Mouse (Mus musculus): ENCODE results near the gene Rps27l. TPM values are rescaled to one million over a fixed set of nuclear protein-coding genes. Genes with fewer than 3 reads are reported as not detected.

The Rps27l gene
- total and polyA plus RNA-seq, 3 experiments = 3.9 to 306 (median 252) TPM

DNA sequence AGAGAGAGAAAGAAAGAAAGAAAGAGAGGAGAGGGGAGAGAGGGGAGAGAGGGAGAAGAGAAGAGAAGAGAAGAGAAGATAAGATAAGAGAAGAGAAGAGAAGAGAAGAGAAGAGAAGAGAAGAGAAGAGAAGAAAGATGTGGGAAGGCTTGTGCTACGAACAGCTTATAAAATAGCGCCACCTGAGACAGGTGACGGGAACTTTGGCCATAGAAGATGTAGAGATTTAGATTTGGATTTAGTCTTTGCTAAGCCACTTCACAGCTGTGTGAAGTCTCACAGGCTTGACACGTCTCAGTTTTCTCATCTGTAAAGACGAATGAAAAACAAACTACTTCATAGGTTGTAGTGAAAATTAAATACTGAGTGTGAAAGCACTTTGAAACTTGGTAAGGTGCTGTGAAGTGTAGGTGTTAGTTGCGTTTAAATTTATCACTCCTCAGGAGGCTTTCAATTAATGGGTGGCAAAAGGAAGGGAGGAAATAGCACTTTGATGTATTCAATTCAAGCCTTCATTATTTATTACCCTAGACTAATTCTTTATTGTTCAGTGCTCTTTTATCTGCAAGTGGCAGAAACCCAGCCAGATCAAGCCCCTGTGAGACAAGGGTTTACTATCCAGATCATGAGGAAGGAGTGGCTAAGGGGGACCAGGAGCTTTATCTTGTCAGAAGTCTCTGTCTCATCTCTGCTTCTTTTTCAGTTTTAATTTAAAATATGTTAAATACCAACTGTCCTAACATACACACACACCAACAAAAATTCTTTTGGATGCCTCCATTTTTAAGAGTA, 25.2 kb upstream of the Rps27l start:
- no peak for DNase-seq

DNA sequence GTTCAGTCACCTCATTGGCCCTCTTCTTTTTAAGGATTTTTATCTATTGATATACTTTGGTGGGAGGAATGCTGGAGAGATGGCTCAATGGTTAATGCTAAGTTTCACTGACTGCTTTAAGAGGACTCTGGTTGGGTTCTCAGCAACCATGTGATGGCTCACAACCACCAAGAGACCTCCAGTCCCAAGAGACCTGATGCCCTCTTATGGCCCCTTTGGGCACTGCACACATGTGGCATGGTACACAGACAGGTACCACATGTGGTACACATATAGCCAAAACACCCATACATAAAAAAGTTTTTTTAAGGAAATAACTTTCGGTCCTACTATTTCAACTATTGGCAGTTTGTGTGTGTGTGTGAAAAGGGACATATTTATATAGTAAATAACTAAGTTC, 23.8 kb upstream of the Rps27l start:
- DNase-seq = no peak

DNA sequence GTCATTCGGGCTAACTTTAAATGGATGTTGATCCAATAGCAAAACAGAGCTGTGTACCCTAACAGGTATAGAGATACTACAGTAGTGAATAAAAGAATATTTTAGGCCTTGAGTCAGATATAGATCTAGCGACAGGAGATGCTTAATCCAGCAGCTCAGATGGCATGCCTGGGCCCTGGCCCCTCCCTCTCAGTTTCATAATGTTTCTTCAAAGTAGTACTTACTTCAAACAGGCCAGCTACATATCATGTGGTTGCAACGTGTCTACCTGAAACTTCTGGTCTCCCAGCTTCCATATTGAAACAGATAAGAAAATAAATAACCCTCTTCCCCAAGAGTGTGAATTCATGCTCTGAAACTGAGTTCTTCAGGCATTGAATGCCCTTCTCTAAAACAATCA, 20.0 kb upstream of the Rps27l start:
- DNase-seq = no peak

DNA sequence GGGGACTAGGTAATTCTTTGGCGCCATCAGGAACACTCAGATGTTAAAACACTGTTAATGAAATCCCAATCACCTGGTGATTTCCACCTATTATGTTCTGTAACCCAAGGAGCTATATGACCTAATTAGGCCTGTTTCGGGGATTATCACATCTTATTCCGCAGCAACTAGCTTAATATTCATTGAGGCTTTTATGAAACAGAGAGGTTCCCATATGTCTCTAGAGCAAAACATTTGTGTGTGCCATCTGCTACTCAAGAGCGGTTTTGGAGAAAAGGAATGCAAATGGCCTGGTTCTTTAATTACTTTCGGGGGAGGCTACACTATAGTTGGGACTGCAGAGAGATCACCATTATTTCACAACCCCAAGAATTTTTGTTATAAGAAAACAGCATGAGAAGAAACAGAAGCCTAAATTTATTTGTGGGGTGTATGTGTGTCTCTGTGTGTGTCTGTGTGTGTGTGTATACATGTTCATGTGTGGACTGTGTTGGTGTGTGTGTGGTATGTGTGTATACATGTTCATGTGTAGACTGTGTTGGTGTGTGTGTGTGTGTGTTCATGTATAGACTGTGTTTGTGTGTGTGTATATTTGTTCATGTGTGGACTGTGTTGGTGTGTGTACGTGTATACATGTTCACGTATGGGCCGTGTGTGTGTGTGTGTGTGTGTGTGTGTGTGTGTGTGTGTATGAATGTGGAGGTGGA, 18.0 kb upstream of the Rps27l start:
- DNase-seq = no peak

DNA sequence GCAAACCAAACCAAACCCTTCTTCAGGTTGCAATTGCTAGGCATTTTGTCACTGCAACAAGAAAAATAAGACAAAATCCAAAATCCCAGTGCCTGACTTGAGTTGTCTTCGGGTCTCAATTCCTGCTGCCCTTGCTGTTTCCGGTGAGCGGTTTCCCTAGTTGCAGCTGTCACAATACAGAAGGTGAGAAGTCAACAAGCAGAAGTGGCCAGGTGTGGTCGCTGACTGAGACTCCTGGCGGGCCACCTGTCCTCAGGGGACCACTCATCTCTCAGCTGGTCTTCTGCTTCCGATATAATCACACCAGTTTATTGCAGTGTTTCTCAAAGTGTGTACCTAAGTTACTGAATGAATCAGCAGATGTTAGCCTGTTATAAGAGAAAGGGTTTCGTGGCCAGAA, 15.5 kb upstream of the Rps27l start:
- no peak for DNase-seq

DNA sequence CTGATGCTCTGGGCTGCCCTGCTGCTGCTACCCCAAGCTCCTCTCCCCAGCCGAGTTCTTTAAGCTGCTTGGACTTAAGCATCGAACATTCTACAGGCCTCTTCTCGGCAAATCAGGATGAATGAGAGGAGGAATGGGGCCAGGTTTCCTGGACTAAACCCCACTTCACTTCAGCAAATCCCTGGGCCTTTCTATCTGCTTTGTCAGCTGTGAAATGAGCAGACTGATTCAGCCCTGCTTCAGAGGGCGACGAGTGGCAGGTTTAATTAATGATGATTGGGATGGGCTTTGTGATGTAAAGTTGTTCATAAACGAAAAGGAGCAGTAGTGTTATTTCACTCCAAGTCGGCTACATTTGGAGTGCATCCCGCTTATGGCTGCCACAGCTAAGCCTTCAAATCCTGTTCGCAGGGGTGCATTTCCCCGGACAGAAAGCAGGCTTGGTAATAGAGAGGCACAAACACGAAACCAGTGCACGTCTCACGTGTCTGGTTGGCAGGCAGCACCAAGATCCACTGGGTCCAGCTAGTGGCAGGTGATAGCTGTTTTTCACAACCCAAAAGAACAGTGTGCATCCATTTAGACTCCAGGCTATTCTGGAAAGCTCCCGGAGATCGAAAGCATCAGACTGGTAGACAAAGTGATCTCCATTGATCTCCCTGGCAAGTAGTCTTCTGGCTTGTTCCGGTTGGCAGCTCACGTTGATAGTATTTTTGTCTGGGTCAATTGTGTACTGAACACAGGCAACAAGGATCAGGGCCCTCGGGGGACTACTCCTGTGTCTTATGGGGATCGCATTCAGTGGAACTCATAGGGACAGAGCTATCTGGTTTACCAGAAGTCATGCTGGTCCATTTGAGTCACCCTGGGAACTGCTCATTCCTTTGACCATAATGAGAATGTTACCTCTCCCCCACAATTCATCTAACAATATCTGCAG, 11.7 kb upstream of the Rps27l start:
- DNase-seq = no peak

DNA sequence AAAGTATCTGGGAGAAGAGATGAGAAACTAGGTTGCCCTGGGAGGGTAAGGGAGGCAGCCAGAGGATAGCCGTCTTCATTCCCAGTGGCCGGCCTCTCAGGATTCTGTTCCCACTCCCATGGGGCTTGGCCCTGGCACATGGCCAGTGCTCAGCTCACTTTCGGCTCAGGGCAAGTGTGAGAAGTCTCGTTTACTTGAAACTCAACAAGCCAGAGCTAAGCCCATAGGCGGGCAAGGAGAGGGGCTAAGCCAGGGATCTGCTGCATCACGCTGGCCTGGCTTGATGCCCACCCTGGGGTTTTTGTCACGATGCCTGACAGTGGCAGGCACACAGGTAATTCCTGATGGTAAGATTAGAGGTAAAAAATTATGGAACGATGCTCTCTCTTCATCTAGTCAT, 8.4 kb upstream of the Rps27l start:
- peak; percentile 21 for DNase-seq

DNA sequence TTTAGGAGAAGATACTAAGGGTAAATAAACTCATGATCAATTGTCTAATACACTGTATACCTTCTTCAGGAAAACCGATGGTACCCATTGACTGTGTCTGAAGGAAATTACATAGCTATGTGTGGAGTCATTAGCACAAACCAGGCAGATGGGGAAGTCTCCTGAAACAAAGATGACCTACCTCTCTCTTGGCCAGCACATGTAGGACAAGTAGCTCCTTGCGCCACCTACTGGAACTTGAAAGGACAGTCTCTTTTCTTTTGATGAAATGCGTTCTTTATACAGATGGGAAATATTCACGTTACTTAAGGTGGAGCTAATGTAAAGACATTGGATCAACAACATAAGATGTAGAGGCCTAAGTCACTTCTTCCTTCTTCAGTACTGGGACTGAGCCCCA, 7.0 kb upstream of the Rps27l start:
- peak; percentile 38 for DNase-seq

DNA sequence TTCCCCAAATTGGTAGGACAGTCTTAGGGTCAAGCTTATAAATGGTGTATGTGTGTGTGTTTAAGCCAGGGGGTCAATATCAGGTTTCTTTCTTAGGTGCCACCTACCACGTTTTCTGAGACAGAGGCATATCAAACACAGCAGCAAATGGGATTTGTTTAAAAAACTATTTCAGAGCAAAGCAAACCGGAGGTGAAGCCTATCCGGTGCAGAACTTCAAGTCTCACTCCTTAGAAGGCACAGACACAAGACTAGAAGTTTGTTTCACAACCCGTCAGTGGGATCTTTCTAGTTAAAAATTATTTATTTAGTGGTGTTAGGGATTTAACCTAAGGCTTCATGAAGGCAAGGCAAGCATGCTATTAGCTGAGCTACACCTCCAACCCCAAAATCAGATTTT, 725 bp upstream of the Rps27l start:
- DNase-seq = no peak

DNA sequence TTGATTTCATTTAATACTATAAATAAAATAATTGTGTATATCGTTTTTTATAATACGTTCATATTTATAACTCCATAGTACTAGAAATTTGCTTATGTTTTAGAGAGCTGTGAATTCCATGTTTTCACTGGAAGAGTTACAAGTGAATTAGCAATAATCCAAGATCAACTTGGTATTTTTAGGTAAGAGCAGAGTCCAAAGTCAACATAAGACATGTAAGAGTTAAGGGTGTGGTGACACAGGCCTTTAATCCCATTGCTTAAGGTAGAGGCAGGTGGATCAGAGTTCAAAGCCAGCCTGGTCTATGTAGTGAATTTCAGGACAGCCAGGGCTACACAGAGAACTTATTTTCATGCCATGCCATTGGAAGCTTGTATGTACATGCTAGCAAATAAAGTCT, 2.6 kb downstream of the Rps27l start:
- DNase-seq = no peak

DNA sequence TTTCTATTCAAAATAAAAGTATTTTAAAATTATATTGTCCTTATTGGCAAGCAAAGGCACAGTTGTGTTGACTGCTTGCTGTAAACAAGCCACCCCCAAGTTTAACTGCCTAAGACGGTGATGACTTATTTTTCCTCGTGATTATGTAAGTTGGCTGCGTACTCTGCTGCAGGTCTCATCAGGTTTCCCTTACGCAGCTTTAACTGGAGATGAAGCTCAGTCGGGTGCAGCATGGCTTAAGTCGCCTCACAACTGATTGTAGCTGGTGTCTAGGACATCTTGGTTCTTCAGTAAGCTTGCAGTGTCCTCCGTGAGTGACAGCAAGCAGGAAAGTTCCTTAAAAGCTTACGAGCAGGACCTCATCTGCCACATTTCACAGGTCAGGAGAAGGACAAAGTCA, 6.4 kb downstream of the Rps27l start:
- DNase-seq = no peak

DNA sequence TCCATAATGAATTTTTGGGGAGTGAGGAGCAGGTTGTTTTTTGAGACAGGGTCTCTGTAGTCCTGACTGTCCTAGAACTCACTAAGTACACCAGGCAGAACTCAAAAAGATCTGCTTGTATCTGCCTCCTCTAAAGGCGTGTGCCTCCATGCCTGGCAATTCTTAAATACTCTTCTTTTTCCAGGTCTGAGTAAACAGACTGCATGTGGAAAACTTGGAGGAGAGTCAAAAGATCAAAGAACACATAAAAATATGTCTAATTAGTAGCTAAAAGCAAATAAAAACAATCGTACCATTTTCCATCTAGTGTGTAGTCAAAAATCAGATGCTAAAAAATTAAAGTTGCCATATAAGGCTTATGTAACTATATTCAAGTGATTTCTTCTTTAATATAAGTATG, 7.0 kb downstream of the Rps27l start:
- DNase-seq = no peak

DNA sequence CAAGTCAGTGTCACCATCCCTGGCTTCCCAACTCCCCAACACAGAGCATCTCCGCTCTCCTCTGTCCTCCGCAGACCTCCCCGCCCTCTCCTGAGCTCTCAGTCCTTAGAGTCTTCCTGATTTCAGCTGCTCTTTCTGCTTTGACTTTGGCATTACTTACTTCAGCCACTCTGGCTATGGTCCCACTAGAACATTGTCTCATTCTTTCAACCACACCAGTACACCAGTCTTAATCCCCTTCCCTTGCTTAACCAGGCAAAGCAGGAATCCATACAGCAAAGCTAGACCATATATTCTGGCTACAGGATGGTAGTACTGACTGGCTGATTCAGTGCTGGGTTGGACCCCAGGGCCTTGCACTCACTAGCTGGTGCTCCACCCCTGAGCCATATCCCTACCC, 11.6 kb downstream of the Rps27l start:
- DNase-seq = no peak

DNA sequence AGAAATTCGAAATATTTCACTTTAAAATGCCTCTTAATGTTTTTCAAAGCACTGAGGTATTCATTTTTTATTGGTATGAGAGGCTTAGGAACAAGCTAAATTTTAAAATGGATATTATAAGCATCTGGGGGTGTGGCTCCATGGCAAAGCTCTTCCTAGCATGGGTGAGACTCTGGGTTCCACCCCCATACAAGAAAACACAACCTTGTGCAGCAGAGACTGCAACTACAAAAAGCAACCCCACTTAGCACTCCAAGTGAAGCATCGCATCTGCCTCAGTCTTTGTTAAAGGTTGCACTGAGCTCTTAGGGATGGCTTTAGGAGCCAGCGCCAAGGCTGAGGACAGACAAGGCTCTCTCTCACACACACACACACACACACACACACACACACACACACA, 15.6 kb downstream of the Rps27l start:
- DNase-seq = no peak

DNA sequence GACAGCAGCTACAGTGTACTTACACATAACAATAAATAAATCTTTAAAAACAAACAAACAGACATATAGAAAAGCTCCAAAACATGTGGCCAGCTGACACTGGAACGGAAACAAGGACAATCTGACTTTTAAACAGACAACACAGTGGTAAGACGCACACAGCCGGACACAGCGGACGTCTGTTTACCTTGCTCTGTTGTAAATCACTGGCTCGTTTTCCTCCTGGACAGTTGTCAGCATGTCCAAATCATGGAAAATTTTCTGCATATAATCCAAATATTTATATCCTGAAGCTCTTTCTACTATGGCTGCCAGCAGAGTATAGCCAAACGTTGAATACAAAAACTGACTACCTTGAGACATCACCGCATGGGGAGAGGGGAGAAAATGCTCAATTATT, 21.6 kb downstream of the Rps27l start:
- DNase-seq = no peak

DNA sequence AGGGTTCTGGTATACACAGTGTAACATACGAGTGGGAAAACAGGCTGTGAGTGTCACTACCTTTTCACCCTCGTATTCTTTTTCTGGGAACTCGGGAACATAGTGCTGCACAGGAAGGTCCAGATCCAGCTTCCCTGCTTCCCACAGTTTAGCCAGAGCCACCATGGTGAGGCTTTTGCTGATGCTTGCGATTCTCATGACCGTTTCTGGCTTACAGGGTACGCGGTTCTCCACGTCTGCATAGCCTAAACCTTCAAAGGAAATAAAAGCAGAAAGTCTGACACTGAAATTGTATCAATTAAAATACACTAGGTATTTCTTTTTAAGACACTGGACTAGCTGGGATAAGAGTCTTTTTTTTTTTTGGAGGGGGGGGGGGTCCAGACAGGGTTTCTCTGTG, 25.2 kb downstream of the Rps27l start:
- no peak for DNase-seq

DNA sequence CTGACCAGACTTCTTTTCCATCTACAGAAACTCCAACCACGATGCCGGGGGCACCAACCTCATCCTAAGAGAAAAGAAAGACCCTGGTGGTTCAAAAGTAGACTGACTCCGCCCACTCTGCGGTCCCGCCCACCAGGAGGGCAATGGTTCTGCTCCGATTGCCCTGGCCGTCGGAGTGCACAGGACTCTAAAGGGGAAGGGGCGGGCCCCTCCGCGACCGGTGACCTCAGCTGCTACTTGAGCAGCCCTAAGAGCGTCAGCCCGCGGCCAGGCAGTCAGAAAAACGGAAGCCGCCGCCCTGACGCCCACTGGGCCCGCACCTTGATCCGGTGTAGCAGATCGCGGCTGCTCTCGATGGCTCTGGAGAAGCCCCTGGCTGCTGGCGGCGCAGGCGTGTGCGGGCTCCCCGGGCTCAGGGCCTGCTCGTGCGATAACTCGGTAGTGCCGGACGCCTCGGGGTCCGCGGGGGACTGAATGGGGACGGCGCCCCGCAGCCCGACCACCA, 28.9 kb downstream of the Rps27l start:
- DNase-seq = peak; percentile 83

DNA sequence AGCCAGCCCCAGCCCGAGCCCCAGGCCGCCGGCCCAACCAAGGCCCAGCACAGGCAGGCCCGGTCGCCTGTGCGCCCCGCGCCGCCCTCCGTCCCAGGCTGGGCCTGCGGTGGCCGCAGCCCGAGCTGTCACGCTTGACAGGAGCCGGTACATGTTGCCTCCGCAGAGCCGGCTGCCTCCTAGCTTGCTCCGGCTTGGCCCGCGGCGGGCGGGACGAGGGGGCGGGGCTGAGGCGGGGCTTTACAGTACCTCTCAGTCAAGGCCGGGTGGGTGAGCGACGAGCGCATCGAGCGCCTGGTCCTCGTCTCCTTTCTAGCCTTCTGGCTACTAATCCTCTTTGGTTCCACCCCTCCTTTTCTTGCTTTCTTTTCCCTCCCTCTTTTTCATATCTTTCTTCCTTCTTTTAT, 29.4 kb downstream of the Rps27l start, which contains the start of gene Lactb:
TSS of gene Lactb (minus strand) at position 246 of the 407 bp plus-strand sequence.
- peak; percentile 97 for DNase-seq

DNA sequence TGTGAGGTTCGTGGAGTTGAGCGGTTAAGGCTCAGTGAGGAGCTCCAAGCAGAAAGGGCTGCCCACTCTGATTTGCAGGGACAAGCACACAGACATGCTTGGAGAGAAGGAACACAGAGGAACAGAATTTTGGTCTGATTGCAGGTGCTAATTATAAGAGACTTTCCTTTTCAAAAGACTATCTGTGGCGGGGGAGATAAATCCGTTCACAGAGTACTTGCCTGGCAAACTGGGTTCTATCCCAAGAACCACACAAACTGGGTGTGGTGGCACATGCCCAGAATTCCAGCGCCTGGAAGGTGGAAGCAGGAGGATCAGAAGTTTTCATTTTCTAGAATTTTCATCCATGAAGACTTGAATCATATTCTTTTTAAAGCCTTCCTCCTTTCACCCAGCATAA, 31.2 kb downstream of the Rps27l start:
- no peak for DNase-seq

DNA sequence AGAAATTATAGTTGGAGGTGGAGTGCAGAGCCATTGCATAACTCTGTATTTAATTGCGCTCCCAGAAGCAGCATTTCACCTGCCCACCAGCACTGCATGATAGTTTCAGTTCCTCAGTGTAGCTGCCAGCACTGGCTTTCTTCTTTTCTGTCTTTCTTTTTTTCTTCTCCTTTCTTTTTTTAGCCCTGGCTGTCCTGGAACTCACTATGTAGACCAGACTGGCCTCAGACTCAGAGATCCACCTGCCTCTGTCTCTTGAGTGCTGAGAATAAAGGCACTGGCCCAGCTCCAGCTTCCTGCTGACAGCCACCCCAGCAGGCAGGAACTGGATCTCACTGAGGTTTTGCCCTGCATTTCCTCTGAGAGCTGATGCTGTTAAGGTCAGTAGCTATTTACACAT, 32.1 kb downstream of the Rps27l start:
- peak; percentile 18 for DNase-seq

DNA sequence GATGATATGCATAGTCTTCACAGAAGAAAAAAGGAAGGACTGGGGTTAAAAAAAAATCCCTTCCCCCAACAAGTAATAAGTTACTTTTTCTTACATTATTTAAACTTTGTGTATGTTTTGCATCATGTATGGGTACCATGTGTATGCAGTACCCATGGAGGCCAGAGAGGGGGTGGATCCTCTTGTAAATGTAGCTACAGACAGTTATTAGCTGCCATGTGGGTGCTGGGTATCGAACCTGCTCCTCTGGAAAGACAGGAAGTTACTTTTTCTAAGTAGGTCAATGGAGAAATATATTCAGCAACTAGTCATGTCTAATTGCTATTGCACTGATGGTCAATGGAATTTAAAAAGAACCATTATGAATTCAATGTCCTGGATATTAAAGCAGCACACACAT, 32.6 kb downstream of the Rps27l start:
- no peak for DNase-seq

DNA sequence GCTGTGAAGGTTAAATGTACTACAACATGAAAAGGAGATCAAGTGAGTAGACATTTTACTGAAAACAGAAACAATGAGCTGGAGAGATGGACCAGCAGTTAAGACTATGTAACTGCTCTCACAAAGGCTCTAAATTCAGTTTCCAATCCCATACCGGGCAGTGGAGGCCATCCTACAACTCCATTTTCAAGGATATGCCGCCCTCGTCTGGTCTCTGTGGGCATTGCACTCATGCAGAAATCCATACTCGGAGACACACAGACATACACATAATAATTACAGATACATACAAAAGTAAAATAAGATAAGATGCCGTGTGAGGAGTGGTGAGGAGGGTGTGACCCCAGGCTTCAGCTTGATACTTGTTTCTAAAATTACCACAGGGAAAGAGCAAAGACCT, 34.6 kb downstream of the Rps27l start:
- DNase-seq = peak; percentile 58
